Mouse (Mus musculus) intestine, embryonic 16.5 days (tissue): ENCODE data around the gene Rtp3. TPM values are rescaled to one million over a fixed set of nuclear protein-coding genes. Genes with fewer than 3 reads are reported as not detected.

Source experiments
- ATAC-seq: fragments of 200-750 bp; cut with Nextera tagmentation; 2 replicates; pipeline ENCODE4 v1.8.0; 2017; ENCODE audit warnings: moderate TSS enrichment, moderate library complexity
- H3K27ac ChIP-seq: fragments of 300-500 bp; sonication (generic); 2 replicates; pipeline ENCODE4 v1.5.1; 2014; ENCODE audit warnings: mild to moderate bottlenecking, low read length
- H3K27me3 ChIP-seq: fragments of 300-500 bp; sonication (generic); replicated peaks from 2 replicates; pipeline ENCODE4 v1.6.1; 2014; ENCODE audit warnings: low read length, control low read depth, mixed read lengths; ENCODE audit not compliant: control insufficient read depth, insufficient read depth
- H3K36me3 ChIP-seq: fragments of 300-500 bp; sonication (generic); 2 replicates; pipeline ENCODE4 v1.6.1; 2014; ENCODE audit warnings: low read length, control low read depth; ENCODE audit not compliant: control insufficient read depth, insufficient read depth
- H3K4me1 ChIP-seq: fragments of 300-500 bp; sonication (generic); 2 replicates; pipeline ENCODE4 v1.6.1; 2014; ENCODE audit warnings: low read length, control low read depth, mixed read lengths; ENCODE audit not compliant: control insufficient read depth, insufficient read depth
- H3K4me2 ChIP-seq: fragments of 300-500 bp; sonication (generic); 2 replicates; pipeline ENCODE4 v1.6.1; 2014; ENCODE audit warnings: low read depth, low read length, control low read depth
- H3K4me3 ChIP-seq: fragments of 300-500 bp; sonication (generic); 2 replicates; pipeline ENCODE4 v1.5.1; 2014; ENCODE audit warnings: mild to moderate bottlenecking, low read length
- H3K9ac ChIP-seq: fragments of 300-500 bp; sonication (generic); 2 replicates; pipeline ENCODE4 v1.6.1; 2014; ENCODE audit warnings: low read depth, low read length
- H3K9me3 ChIP-seq: fragments of 300-500 bp; sonication (generic); 2 replicates; pipeline ENCODE4 v1.6.1; 2016; ENCODE audit warnings: low read length, control low read depth; ENCODE audit not compliant: control insufficient read depth
- WGBS: fragments of 180-500 bp; shearing (Covaris S2); extraction: QIAGEN DNeasy Blood & Tissue Kit; methylation state at CpG from one replicate; pipeline ENCODE4 v1.1.7; 2014; 5-methylcytosine and 5-hydroxymethylcytosine counted together
- polyA plus RNA-seq: library from polyadenylated mRNA; unstranded; fragments of >200 nt; fragmentation: Nextera tagmentation; extraction: Ambion mirVana; gene quantifications from 2 replicates; pipeline ENCODE4 v1.2.1, GENCODE M21; 2015

Gene Rtp3
- polyA plus RNA-seq, 1 experiment from 2014 or later, result 0.55 TPM

DNA sequence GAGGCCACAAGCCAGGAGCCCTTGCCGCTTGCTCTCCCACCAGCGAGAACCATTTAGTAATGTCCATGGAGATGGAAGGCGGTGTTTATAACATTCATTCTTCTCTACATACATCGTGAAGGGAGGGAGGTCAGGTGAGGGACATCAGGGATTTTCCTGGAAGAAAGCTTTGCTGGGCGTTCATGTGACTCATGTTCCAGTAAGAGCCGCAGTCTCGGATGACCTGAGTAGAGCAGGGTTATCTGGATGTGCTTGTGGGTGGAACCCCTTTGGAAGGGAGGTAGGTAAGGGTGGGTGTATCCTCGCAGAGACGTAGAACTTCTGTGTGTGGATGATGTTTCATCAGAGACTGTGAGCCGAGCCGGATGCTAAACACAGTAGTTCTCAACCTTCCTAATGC is 39.0 kb downstream of the Rtp3 start, which contains the start of gene Lrrc2:
Lrrc2 (plus strand) TSS at position 149 of the 400 bp plus-strand sequence.
- Histone ChIP-seq H3K36me3 (no peaks in the 10 kb centered on the region), H3K27me3 (peaks cover 8% of the 10 kb centered on the region), H3K4me3 (no peak within 1 kb of the TSS), H3K4me1 (no peaks in the 10 kb centered on the region), H3K27ac (no peak within 1 kb of the TSS), H3K9me3 (no peaks in the 10 kb centered on the region), H3K4me2 (no peak within 1 kb of the TSS), H3K9ac (no peak within 1 kb of the TSS)
- no peak for ATAC-seq
- 71% methylated on average over 11 of the region's 11 CpGs for WGBS

DNA sequence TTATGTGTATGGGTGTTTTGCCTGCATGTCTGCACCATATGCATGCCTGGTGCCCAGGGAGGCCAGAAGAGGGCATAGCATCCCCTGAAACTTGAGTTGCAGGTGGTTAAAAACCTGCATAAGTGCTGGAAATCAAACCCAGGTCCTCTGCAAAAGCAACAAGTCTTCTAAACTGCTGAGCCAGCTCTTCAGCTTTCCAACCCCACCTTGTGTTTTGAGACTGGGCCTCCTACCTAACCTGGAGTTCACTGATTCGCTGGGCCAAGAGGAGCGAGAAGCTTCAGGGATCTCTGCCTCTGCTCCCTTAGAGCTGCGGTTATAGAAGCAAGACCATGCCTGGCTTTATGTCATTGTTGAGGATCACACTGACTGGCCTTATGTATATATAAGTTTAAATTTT is 40.3 kb downstream of the Rtp3 start:
- no peaks in the 10 kb centered on the region; the same call in 1 of the 2 replicates for H3K4me1 ChIP-seq
- H3K9ac ChIP-seq, result no peak overlapping the region
- H3K27ac ChIP-seq, result no peak overlapping the region
- no peak overlapping the region for H3K4me2 ChIP-seq
- WGBS, result 95% methylated on average over 3 of the region's 3 CpGs
- no peaks in the 10 kb centered on the region for H3K36me3 ChIP-seq
- peaks cover 18% of the 10 kb centered on the region for H3K27me3 ChIP-seq
- no peaks in the 10 kb centered on the region for H3K9me3 ChIP-seq
- ATAC-seq, result no peak
- no peak overlapping the region for H3K4me3 ChIP-seq

DNA sequence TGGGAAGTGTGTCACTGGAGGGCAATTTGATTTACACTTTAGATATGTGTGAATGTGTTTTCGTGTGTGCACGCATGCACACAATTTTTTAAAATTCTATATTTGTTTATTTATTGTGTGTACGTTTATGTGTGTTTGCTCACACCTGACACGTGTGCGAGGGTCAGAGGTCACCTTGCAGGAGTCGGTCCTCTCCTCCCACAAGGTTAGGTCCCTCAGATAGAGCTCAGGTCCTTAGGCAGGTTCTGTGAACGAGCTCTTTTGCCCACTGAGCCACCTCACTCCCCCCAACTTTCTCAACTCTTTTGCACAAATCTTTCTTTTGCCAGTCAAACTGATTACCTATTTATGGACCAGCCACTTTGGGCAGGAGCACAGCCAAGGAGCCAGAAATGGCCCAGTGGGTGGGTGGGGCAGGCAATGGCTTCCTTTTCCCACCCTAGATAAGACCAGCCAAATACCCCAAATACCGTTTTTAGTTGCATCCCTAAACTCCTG is 41.5 kb downstream of the Rtp3 start:
- H3K9ac ChIP-seq, result no peak overlapping the region
- WGBS, result 56% methylated on average over 8 of the region's 8 CpGs
- no peaks in the 10 kb centered on the region; the same call in 1 of the 2 replicates for H3K4me1 ChIP-seq
- no peaks in the 10 kb centered on the region for H3K9me3 ChIP-seq
- no peak overlapping the region for H3K4me2 ChIP-seq
- no peak for ATAC-seq
- no peak overlapping the region for H3K27ac ChIP-seq
- peaks cover 24% of the 10 kb centered on the region for H3K27me3 ChIP-seq
- no peaks in the 10 kb centered on the region for H3K36me3 ChIP-seq
- H3K4me3 ChIP-seq, result no peak overlapping the region

DNA sequence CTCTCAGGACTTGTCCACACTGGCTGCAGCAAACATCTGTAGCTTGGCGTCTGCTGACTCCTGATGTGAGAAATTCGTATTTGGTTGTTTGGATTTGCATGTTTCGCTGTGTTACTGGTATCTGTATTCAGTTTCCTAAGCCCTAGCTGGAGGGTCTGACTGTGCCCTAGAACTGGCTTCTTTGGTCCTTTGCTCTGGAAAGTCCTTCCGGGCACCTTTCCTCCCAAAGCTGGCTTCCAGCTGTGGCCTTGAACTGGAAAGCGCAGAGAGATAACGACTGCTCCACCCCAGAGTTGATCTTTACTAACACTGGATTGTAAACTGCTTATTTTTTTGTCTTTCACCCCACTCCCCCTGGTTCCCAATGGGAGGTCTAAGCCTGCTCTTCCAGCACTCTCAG is 42.5 kb downstream of the Rtp3 start:
- Histone ChIP-seq H3K9ac (no peak overlapping the region), H3K4me3 (no peak overlapping the region), H3K36me3 (no peaks in the 10 kb centered on the region), H3K4me1 (no peaks in the 10 kb centered on the region; the same call in 1 of the 2 replicates), H3K9me3 (no peaks in the 10 kb centered on the region), H3K27ac (no peak overlapping the region), H3K4me2 (no peak overlapping the region), H3K27me3 (peaks cover 24% of the 10 kb centered on the region)
- no peak for ATAC-seq
- 53% methylated on average over 6 of the region's 6 CpGs for WGBS

DNA sequence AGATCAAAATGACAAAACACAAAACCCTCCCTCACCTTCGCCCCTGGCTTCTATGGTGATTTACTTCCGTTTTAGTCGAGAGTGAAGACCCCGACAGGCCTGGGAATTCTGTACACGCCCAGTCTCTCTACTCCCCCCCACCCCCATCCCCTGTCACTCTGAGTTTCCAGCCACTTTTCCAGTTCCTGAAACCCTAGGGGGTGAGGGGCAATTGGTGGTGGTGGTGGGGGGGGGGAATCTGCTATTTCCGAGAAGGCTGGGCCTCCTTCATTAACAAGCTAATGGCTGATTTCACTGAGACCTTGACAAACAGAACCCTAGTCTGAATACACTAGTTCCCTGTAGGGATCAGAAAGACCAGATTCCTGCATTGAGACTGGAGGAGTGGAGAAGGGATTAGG is 43.1 kb downstream of the Rtp3 start:
- Histone ChIP-seq H3K4me3 (no peak overlapping the region), H3K9ac (no peak overlapping the region), H3K27ac (no peak overlapping the region), H3K4me1 (no peaks in the 10 kb centered on the region; the same call in 1 of the 2 replicates), H3K36me3 (no peaks in the 10 kb centered on the region), H3K9me3 (no peaks in the 10 kb centered on the region), H3K27me3 (peaks cover 24% of the 10 kb centered on the region), H3K4me2 (no peak overlapping the region)
- ATAC-seq, result no peak
- 26% methylated on average over 6 of the region's 6 CpGs for WGBS

DNA sequence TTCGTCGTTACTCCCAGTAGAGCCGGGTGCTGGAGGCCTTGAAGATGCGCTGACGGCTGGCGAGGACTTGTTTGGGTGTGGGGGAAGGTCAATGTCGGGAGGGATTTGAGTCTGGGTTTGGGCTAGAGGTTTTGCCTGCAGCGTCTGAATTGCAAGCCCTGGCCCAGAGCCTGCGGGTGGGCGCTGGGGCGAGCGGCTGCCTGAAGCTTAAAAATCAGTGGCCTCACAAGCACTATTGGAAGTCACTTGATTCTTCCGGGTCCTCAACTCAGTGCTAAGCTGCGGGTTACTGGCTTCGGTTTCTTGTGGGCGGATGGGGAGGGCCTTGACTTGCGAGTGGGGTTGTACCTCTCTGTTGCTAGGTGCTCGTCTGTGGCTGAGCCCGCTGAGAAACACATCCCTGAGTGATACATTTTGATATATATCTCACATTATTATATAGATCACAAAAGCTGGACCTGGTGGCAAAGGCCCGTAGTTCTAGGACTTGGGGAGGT is 43.8 kb downstream of the Rtp3 start:
- ATAC-seq, result no peak
- Histone ChIP-seq H3K4me2 (no peak overlapping the region), H3K4me1 (no peaks in the 10 kb centered on the region; the same call in 1 of the 2 replicates), H3K27ac (no peak overlapping the region), H3K9ac (no peak overlapping the region), H3K4me3 (no peak overlapping the region), H3K27me3 (peaks cover 24% of the 10 kb centered on the region), H3K36me3 (no peaks in the 10 kb centered on the region), H3K9me3 (no peaks in the 10 kb centered on the region)
- WGBS, result 33% methylated on average over 20 of the region's 20 CpGs

DNA sequence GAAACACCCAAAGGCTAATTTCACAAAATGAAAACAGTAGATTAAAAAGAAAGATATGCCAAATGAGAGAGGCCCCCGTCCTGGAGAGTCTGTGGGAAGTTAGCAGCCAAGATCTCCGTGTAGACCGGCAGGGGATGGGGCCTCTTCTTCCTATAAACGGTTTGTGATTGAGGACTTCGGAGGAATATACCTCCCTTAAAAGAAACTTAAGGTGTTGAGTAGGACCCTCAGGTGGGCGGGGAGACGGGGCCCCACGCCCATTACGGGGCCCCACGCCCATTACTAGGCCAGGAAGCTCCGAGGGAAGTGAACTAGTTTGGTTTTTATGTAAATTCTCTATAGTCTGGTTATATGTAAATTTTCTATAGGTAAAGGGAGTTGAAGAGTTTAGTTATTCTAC is 44.5 kb downstream of the Rtp3 start, which contains the start of gene Tdgf1:
Tdgf1 (minus strand) TSS at position 233 of the 400 bp plus-strand sequence.
- Histone ChIP-seq H3K4me3 (no peak within 1 kb of the TSS; the same call in 1 of the 2 replicates), H3K27ac (no peak within 1 kb of the TSS), H3K9me3 (no peaks in the 10 kb centered on the region), H3K9ac (no peak within 1 kb of the TSS), H3K4me2 (no peak within 1 kb of the TSS), H3K27me3 (peaks cover 24% of the 10 kb centered on the region), H3K36me3 (no peaks in the 10 kb centered on the region), H3K4me1 (no peaks in the 10 kb centered on the region; the same call in 1 of the 2 replicates)
- WGBS, result 21% methylated on average over 11 of the region's 11 CpGs
- ATAC-seq, result no peak

DNA sequence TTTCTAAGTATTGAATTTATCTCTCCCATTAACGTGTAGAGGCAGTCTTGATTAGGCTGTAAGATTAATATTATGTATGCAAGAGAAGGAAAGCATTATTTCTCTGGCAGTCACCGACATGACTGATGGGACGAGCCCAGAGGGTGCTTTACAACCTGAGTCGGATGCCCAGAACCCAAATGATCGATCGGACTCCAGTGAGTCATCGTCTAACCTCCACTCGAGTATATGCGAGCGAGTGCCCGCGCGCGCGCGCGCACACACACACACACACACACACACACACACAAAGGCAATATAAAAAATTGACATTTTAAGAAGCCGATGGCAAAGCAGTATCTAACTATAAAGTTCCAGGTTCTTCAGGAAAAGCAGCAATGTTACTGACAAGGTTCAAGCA is 45.0 kb downstream of the Rtp3 start:
- WGBS, result 7% methylated on average over 18 of the region's 18 CpGs
- no peaks in the 10 kb centered on the region for H3K36me3 ChIP-seq
- no peak for ATAC-seq
- no peak overlapping the region for H3K4me2 ChIP-seq
- no peaks in the 10 kb centered on the region for H3K9me3 ChIP-seq
- H3K27ac ChIP-seq, result no peak overlapping the region
- peaks cover 24% of the 10 kb centered on the region for H3K27me3 ChIP-seq
- no peak overlapping the region for H3K9ac ChIP-seq
- H3K4me3 ChIP-seq, result no peak overlapping the region; the same call in 1 of the 2 replicates
- no peaks in the 10 kb centered on the region; the same call in 1 of the 2 replicates for H3K4me1 ChIP-seq

DNA sequence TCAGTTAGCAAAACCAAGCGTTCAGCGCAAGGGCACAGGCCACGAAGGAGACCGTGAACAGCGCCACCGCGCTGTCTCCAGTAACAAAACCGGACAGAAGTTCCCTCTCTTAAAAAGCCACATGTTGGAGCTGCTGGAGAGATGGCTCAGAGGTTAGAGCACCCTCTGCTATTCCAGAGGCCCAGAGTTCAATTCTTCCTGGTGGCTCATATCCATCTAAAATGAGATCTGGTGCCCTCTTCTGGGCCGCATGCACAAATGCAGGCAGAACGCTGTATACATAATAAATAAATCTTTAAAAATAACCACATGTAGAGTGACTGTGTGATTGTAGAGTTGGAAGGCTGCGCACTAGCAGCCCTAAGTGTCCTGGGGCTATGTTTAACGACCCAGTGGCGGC is 46.1 kb downstream of the Rtp3 start:
- WGBS, result 32% methylated on average over 13 of the region's 13 CpGs
- Histone ChIP-seq H3K27me3 (peaks cover 24% of the 10 kb centered on the region), H3K4me2 (no peak overlapping the region), H3K4me1 (no peaks in the 10 kb centered on the region; the same call in 1 of the 2 replicates), H3K27ac (no peak overlapping the region), H3K4me3 (no peak overlapping the region), H3K36me3 (no peaks in the 10 kb centered on the region), H3K9me3 (no peaks in the 10 kb centered on the region), H3K9ac (no peak overlapping the region)
- no peak for ATAC-seq
